Mouse (Mus musculus) right cerebral cortex, adult 2 months (tissue): ENCODE measurements around the gene Rnf216.
A peak's percentile ranks its signal among the peaks of the same experiment; 100 is the strongest.

Experiments
- DNase-seq, 2 experiments: peaks; one replicate each; pipeline ENCODE4 v3.0.0; 2021 to 2022; ENCODE audit warnings: low spot score in 2 of 2

Gene Rnf216

GRCm38 (mm10) chr5:142959576-142960556 lies 152.9 kb downstream of the Rnf216 start, which contains the start of gene Fscn1:
TSS of gene Fscn1 (plus strand) at chr5:142960343.
- peak; percentile 92 to 95 for DNase-seq

GRCm38 (mm10) chr5:142959156-142959555 lies 153.6 kb downstream of the Rnf216 start:
- DNase-seq = no peak

- no peak for DNase-seq
Measured at GRCm38 (mm10) chr5:142958464-142958863, 154.3 kb downstream of the Rnf216 start.

GRCm38 (mm10) chr5:142956956-142957703 lies 155.7 kb downstream of the Rnf216 start:
- no peak for DNase-seq

- DNase-seq = no peak
Measured at GRCm38 (mm10) chr5:142953641-142954040, 159.2 kb downstream of the Rnf216 start.

GRCm38 (mm10) chr5:142950405-142950804 lies 162.4 kb downstream of the Rnf216 start:
- DNase-seq = no peak

GRCm38 (mm10) chr5:142949580-142949979 lies 163.2 kb downstream of the Rnf216 start:
- DNase-seq = no peak

GRCm38 (mm10) chr5:142947460-142947859 lies 165.3 kb downstream of the Rnf216 start:
- no peak for DNase-seq

GRCm38 (mm10) chr5:142944979-142945682 lies 167.7 kb downstream of the Rnf216 start:
- DNase-seq = no peak
